Mouse (Mus musculus): Measurements from ENCODE around the gene Krtap13-1. TPM values are rescaled to one million over a fixed set of nuclear protein-coding genes. Genes with fewer than 3 reads are reported as not detected.
"Not testable (repeated sequence)": the region's sequence is repeated elsewhere in the genome, so short reads cannot be mapped to it uniquely, and the experiment has no call there.

Gene Krtap13-1
- not detected in 2 replicates for total RNA-seq (2017)

DNA sequence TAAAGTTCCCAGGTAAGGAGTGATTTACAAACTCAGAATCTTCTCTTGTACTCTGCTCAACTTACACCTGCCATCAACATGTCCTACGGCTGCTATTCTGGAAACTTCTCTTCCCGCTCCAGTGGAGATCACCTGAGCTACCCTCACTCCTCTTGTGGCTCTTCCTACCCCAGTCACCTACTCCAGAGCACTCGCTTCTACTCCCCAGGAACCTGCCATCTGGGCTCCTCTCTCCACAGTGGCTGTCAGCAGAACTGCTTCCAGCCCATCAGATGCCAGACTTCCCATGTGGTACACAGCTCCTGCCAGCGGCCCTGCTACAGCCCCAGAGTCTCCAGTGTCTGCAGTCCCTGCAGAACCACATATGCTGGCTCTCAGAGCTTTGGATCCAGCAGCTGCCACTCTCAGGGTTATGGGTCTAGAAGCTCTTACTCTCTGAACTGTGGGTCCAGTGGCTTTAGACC, at the start of gene Krtap13-1:
Gene Krtap13-1, plus strand, starts transcription at position 51 of the 464 bp plus-strand sequence.
- ATAC-seq (replicated peaks in 1 of 2; ENCODE audit: insufficient read depth in 1 of 2, low FRiP score in 2 of 2, low TSS enrichment in 1 of 2, low read depth in 1 of 2, poor library complexity in 2 of 2, severe bottlenecking in 2 of 2): no peak

DNA sequence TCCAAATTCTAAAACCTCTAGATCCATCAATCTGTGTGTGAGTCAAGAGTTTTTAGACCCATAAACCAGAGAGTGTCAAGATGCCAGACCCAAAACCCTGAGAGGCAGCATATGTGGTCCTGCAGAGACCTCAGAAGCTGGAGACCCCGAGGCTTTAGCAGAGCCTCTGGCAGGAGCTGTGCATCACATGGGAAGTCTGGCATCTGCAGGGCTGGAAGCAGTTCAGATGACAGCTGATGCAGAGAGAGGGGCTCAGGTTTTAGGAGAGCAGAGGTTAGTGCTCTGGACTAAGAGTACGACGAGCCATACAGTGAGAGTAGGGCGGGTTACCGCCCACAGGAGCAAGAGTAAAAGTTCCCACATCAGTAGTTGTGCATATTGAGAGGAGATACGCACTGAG, 49.6 kb upstream of the Krtap13-1 start:
- no peak for ATAC-seq (replicated peaks in 1 of 2; ENCODE audit: insufficient read depth in 1 of 2, low FRiP score in 2 of 2, low TSS enrichment in 1 of 2, low read depth in 1 of 2, poor library complexity in 2 of 2, severe bottlenecking in 2 of 2)

DNA sequence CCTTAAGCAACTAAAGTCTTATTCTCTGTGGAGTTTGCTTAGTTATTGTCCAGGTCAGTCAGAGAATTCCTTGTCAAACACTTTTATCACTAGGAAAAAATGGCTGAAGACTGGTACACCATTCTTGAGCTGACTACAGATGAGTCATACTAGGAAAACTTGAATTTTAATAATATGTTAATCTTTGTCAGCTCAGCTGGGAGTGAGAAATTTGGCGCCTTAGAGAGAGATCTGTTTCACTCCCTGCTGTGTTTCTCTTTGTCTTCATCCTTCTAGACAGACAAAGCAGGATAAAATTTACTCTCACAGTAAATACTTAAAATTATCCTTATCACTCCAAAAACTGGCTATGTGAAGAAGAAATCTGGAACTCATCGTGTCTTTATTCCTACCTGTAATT, 47.4 kb upstream of the Krtap13-1 start:
- no peak for ATAC-seq (replicated peaks in 1 of 2; ENCODE audit: insufficient read depth in 1 of 2, low FRiP score in 2 of 2, low TSS enrichment in 1 of 2, low read depth in 1 of 2, poor library complexity in 2 of 2, severe bottlenecking in 2 of 2)

DNA sequence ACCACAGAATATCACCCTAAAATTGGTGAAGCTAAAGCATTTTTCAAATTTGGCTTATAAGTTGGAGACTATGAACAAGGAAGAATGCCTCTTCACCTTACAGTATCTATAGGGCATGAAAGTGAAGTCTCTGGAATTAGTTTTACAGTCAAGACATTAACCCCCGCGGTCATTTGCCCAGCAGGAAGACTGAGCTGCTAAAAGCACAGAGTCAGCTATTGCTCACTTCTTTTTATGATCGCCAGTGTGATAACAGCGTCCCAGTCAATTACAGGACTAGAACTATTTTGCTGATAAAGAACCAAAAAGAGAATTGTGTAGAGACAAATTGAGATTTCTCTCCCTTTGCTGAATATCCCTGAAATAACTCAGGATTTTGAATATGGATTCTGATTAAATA, 32.4 kb upstream of the Krtap13-1 start:
- no peak for ATAC-seq (replicated peaks in 1 of 2; ENCODE audit: insufficient read depth in 1 of 2, low FRiP score in 2 of 2, low TSS enrichment in 1 of 2, low read depth in 1 of 2, poor library complexity in 2 of 2, severe bottlenecking in 2 of 2)

DNA sequence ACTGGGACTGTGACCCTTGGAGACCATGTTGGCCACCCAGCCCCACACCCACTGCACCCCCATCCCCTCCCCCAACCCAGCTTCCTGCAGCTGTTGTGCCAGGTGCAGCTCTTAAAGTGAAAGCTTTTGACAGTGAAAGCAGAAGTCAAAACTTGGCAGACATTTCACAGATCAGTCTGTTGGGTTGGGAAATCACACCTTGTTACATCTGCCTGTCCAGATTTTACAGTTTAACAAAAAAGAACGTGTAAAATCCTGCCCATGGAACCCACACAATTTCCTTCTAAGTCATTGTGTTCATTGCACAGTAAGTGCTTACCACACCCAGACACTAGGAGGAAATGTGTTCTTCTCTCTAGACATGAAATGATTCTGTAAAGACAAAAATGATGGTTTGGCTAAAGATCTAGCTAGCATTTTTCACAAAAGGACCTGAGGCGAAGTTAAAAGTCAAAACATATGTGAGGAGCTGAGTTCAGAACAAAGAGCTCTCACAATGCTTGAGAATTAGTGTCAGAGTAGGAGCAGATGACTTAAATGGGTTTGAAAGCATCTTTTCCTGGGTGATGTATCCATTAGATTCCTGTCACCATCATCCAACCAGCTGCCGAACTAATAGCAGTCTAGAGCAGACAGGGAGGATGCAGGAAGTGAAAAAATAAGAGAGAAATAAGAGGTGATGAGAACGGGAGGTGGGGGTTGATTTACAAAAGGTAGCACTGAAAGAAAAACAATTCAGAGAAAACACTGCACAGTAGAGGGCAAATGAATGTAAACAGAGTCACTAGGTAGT, 27.4 kb upstream of the Krtap13-1 start:
- ATAC-seq (replicated peaks in 1 of 2; ENCODE audit: insufficient read depth in 1 of 2, low FRiP score in 2 of 2, low TSS enrichment in 1 of 2, low read depth in 1 of 2, poor library complexity in 2 of 2, severe bottlenecking in 2 of 2): peak; percentile 53 to 81

DNA sequence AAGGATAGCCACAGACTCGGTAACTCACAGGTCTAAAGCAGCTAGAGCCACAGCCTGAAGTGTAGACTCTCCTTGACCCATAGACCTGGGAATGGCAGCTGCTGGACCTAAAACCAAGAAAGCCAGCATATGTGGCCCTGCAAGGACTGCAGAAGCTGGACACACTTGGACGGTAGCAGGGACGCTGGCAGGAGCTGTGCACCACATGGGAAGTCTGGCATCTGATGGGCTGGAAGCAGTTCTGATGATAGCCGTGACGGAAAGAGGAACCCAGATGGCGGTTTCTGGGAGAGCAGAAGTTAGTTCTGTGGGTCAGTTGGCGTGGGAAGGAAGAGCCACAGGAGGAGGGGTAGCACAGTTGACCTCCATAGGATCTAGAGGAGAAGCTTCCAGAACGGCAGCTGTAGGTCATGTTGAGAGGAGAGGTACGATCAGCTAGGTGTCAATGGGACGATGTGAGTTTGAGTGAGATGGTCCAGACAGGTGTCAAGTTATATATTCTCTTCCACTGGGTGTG, 21.1 kb upstream of the Krtap13-1 start, which contains the start of gene 2310061N02Rik:
Gene 2310061N02Rik, minus strand, starts transcription at position 467 of the 517 bp plus-strand sequence.
- no peak for ATAC-seq (replicated peaks in 1 of 2; ENCODE audit: insufficient read depth in 1 of 2, low FRiP score in 2 of 2, low TSS enrichment in 1 of 2, low read depth in 1 of 2, poor library complexity in 2 of 2, severe bottlenecking in 2 of 2)

DNA sequence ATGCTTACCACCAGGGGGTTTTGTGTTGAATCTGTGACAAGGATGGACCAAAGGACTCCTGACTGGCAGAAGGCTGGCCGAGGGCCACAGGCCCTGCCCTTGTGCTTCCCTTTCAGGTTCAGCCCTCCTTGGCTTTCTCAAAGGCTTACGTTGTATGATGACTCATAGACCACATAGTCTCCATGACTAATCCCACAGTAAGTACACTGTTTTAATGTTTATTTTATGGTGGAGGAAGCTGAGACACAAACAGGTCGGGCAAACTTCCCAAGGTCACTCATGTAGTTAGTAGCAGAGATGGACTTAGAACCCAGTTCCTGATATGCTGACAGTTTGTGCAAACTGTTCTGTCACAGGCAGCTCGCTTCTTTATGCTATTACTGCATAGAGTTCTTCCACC, 17.9 kb upstream of the Krtap13-1 start:
- no peak for ATAC-seq (replicated peaks in 1 of 2; ENCODE audit: insufficient read depth in 1 of 2, low FRiP score in 2 of 2, low TSS enrichment in 1 of 2, low read depth in 1 of 2, poor library complexity in 2 of 2, severe bottlenecking in 2 of 2)

DNA sequence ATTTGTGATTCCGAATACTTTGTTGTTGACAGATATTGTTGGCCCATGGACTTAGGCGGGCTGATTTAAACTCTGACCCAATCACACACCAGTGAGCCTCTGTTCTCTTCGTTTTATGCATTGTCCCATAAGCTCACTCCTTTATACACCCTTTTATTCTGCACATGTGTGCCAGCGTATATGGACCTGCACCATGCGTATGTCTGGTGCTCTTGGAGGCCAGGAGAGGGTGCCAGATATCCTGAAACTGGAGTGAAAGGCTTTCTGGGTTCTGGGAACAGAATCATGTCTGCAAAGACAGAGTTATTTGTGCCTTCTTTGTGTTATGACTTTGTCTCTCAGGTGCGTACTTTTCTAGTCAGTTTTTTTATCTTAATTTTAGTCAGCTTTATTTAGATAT, 17.4 kb upstream of the Krtap13-1 start:
- no peak for ATAC-seq (replicated peaks in 1 of 2; ENCODE audit: insufficient read depth in 1 of 2, low FRiP score in 2 of 2, low TSS enrichment in 1 of 2, low read depth in 1 of 2, poor library complexity in 2 of 2, severe bottlenecking in 2 of 2)

DNA sequence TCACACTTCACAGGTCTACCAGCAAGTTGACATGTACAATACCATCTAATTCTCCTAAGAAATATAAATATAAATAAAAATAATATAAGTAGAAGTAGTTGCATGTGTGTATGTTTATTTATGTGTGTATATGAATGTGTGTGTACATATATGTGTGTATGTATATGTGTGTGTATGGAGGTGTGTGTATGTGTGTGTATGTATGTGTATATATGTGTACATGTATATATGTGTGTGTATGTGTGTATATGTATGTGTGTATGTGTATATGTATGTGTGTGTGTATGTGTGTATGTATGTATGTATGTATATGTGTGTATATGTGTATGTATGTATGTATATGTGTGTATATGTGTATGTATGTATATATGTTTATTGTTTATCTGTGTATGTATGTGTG, 12.1 kb upstream of the Krtap13-1 start:
- ATAC-seq (replicated peaks in 1 of 2; ENCODE audit: insufficient read depth in 1 of 2, low FRiP score in 2 of 2, low TSS enrichment in 1 of 2, low read depth in 1 of 2, poor library complexity in 2 of 2, severe bottlenecking in 2 of 2): no peak

DNA sequence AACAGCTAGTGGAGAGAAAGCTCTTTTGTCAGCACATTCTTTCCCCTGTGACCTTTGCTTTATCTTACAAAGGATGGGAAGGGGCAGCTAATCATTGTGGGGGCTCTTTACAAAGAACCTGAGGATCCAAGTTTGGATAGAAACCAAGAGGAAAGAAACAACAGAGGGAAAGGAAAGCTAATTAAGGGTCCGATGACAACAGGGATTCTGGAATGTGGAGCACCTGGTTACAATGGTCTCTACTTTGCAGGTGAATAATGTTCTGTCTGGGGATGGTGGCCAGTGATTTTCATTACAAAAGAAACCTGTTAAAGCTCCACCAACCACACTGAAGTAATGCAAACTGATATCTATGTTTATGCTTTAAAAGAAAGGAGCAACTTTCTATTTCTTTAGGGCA, 8.6 kb upstream of the Krtap13-1 start:
- no peak for ATAC-seq (replicated peaks in 1 of 2; ENCODE audit: insufficient read depth in 1 of 2, low FRiP score in 2 of 2, low TSS enrichment in 1 of 2, low read depth in 1 of 2, poor library complexity in 2 of 2, severe bottlenecking in 2 of 2)

DNA sequence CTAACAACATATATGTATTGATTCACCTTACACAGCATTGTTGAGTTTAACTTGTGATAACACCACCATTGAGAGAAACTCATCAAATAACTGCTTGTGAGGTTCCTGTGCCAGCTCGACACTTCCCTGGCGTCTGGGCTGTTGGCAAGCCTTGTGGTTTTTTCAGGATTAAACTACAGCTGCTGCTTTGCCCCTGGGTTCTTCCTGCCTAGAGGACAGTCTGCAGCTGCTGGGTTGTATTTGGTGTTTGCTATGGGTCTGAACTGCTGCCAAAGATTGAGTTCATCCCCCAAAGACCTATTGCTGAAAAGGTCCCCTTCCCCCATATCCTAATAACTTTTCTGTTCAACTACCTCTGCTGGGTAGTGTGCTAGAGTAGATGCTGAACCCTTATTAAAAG, 6.7 kb downstream of the Krtap13-1 start:
- ATAC-seq (replicated peaks in 1 of 2; ENCODE audit: insufficient read depth in 1 of 2, low FRiP score in 2 of 2, low TSS enrichment in 1 of 2, low read depth in 1 of 2, poor library complexity in 2 of 2, severe bottlenecking in 2 of 2): no peak

DNA sequence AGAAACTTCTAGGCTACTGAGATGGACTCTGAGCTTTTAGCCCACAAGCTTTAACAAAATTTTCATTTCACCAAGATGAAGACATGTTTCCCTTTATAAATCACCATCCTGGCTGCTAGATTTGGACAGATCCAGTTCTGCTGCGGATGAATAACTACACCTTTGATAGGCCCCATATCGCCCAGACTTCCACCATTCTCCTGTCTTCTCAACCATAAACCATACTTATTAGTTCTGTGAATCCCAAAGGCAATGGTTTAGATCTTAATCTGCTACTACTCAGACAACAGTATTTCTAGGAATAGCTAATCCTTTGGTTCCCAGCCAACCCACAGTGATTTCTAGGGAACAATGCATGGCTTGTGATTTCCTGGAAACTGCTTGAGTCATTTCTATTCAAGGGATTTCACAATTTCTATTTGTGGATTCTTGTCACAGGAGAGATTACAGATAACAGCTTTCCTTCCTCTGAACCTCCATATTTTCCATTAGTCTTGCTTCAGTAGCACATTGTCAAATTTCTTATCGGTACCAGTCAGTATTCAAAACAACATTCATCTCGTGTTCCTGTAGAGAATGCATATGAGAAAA, 16.2 kb downstream of the Krtap13-1 start:
- ATAC-seq (replicated peaks in 1 of 2; ENCODE audit: insufficient read depth in 1 of 2, low FRiP score in 2 of 2, low TSS enrichment in 1 of 2, low read depth in 1 of 2, poor library complexity in 2 of 2, severe bottlenecking in 2 of 2): no peak

DNA sequence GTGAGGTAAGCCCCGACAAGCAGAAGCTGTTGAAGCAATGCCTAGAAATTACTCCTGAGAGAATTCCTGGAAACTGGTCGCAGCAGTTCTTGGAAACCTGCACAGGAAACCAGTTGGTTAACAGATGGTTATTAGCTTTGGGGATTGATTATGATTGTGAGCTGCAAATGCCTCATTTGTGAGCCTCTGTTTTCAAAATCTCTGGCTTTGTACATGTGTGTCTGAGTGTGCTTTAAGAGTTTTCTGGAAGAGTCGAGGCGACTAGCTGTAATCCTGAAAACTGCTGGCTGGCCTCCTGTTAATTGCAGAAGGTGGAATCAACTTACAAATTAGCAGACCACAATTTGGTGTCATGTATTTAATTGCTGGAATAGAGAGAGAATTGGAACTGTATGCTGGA, 19.3 kb downstream of the Krtap13-1 start:
- no peak for ATAC-seq (replicated peaks in 1 of 2; ENCODE audit: insufficient read depth in 1 of 2, low FRiP score in 2 of 2, low TSS enrichment in 1 of 2, low read depth in 1 of 2, poor library complexity in 2 of 2, severe bottlenecking in 2 of 2)

DNA sequence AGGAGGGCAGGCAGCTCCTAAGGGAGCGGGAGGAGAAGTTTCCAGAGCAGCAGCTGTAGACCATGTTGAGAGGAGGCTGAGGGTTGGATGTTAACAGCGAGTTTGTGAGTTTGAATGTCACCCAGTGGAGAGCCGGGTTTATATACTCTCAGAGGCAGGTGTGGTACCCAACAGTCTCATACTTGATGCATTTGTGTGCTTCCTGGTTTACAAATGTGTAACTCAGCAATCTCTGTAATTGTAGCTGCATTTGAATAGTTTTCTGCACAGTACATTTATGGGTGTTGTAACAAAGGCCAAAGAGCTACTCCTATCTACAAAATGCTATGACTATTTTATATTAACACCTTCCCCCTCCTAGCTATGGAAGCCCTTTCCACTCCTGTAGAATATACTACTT, 22.9 kb downstream of the Krtap13-1 start, which contains the start of gene Krtap13:
Gene Krtap13, minus strand, starts transcription at position 101 of the 400 bp plus-strand sequence.
- ATAC-seq (replicated peaks in 1 of 2; ENCODE audit: insufficient read depth in 1 of 2, low FRiP score in 2 of 2, low TSS enrichment in 1 of 2, low read depth in 1 of 2, poor library complexity in 2 of 2, severe bottlenecking in 2 of 2): not testable (repeated sequence)

DNA sequence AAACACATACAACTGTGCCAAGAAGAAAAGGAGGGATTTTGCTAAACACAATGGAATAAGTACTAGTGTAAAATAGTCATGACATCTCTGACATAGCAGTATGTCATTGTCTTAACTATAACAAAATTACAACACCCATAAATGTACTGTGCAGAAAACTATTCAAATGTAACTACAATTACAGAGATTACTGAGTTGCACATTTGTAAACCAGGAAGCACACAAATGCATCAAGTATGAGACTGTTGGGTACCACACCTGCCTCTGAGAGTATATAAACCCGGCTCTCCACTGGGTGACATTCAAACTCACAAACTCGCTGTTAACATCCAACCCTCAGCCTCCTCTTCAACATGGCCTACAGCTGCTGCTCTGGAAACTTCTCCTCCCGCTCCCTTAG, 29.9 kb downstream of the Krtap13-1 start, which contains the start of gene 2310034C09Rik:
Gene 2310034C09Rik, plus strand, starts transcription at position 301 of the 400 bp plus-strand sequence.
- ATAC-seq (replicated peaks in 1 of 2; ENCODE audit: insufficient read depth in 1 of 2, low FRiP score in 2 of 2, low TSS enrichment in 1 of 2, low read depth in 1 of 2, poor library complexity in 2 of 2, severe bottlenecking in 2 of 2): not testable (repeated sequence)

DNA sequence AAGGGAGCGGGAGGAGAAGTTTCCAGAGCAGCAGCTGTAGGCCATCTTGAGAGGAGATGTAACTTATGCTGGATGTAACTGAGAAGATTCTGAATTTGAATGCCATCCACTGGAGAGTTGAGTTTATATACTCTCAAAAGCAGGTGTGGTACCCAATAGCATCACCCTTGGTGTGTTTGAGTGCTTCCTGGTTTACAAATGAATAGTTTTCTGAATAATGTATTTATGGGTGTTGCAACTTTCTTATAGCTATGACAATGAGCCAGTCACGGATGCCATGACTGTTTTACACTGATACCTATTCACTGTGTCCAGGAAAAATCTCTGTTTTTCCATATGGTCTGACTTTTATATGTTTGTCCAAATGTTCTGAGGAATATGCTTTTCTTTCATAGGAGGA, 45.4 kb downstream of the Krtap13-1 start, which contains the start of gene 2310057N15Rik:
Gene 2310057N15Rik, minus strand, starts transcription at position 101 of the 400 bp plus-strand sequence.
- no peak for ATAC-seq (replicated peaks in 1 of 2; ENCODE audit: insufficient read depth in 1 of 2, low FRiP score in 2 of 2, low TSS enrichment in 1 of 2, low read depth in 1 of 2, poor library complexity in 2 of 2, severe bottlenecking in 2 of 2)

DNA sequence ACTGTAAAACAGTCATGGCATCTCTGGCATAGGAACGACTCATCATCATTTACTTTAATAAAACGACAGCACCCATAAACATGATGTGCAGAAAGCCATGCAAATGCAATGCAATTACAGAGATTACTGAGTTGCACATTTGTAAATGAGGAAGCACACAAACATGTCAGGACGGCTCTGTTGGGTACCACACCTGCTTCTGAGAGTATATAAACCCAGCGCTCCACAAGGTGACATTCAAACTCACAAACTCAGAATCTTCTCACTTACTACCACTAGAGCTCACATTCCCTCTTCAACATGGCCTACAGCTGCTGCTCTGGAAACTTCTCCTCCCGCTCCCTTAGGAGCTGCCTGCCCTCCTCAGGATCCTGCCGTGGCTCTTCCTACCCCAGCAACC, 48.9 kb downstream of the Krtap13-1 start, which contains the start of gene Gm5965:
Gene Gm5965, plus strand, starts transcription at position 301 of the 400 bp plus-strand sequence.
- no peak for ATAC-seq (replicated peaks in 1 of 2; ENCODE audit: insufficient read depth in 1 of 2, low FRiP score in 2 of 2, low TSS enrichment in 1 of 2, low read depth in 1 of 2, poor library complexity in 2 of 2, severe bottlenecking in 2 of 2)

Measured in hematopoietic stem cell, adult 5-6 weeks (primary cell).